Mouse (Mus musculus) c-Kit-positive CD71-negative TER-119-negative erythroid progenitor cells, embryonic 14.5 days (primary cell): ENCODE results near the gene Clcn1.

Experiments used
- DNase-seq: peaks from one replicate; pipeline ENCODE4 v3.0.0-alpha.2; 2013; ENCODE audit warnings: low read depth

The Clcn1 gene

DNA sequence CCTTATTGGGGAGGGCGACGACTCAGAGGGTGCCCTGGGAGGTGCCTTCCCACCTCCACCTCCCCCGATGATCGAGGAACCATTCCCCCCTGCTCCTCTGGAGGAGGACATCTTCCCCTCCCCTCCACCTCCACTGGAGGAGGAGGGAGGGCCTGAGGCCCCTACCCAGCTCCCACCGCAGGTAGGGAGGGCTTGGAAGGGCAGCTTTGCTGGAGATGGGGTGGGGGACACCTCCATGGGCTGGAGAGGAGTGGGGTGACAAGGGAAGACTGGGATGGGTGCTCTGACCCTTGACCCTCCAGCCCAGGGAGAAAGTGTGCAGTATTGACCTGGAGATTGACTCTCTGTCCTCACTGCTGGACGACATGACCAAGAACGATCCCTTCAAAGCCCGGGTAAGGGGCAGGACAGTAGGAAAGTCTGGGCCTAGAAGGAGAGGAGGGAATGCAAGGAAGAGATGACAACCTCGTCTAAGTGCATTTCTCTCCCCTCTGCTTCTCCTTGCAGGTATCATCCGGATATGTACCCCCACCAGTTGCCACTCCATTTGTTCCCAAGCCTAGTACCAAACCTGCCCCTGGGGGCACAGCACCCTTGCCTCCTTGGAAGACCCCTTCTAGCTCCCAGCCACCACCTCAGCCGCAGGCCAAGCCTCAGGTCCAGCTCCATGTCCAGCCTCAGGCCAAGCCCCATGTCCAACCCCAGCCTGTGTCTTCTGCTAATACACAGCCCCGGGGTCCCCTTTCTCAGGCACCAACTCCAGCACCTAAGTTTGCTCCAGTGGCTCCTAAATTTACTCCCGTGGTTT is 64.7 kb downstream of the Clcn1 start:
- no peak for DNase-seq

DNA sequence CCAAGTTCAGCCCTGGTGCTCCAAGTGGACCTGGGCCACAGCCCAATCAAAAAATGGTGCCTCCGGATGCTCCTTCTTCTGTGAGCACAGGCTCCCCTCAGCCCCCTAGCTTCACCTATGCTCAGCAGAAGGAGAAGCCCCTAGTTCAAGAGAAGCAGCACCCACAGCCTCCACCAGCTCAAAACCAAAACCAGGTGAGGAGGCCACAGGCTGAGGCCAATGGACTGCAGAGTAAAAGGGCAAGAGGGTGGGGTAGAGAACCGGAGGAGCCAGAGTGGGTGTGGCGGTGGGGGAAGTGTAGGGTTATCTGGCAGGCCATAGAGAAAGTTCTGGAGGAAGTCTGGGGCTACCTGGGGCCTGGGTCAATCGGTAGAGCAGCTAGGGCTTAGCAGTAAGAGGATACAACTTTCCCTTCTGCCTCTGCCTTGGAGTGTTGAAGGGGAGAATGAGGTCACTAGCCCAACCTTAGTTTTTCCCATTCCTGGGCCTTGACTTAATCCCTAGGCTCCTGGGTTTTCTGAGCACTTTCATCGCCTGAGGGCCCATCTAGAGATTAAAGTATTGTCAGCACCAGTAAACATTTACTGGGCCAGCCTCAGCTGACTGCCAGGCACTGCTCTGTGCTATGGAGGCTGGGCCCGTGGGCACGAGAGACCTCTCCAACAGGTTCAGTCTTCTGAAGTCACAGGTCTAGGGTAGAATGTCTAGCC is 65.4 kb downstream of the Clcn1 start:
- no peak for DNase-seq

DNA sequence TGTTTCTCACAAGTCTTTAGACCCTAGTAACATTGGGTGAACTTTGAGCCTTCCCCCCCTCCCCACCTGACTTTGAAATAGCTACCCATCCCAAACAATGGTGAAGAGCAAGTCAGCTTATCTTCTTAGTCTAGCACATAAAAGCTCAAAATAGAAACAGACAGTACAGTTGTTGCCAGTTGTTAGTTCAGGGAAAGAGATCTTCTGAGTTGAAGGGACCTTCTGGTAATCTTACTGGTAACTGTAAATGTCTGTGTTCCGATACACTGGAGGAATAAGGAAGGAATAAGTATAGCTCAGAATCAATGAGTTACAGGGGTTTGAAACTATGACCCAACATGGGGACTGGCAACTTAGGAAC is 66.0 kb downstream of the Clcn1 start:
- DNase-seq, result no peak

DNA sequence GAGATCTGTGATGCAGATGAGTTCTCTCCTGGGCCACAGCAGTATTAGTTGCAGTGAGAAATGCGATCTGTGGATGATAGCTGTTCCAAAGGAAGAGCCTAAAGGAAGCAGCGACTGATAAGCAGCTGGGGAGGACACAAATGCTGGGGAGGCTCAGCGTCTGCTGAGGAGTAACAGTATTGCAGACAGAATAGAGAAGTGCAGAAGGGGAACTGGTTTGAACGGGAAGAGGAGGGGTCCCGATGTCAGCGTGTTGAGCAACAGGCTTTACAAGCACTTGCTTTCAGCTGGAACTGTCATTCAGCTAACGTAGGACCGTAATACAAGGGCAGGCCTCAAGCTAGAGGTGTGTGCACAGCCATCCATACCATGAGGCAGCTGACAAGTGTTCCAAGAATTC is 66.7 kb downstream of the Clcn1 start:
- peak; percentile 64 for DNase-seq

DNA sequence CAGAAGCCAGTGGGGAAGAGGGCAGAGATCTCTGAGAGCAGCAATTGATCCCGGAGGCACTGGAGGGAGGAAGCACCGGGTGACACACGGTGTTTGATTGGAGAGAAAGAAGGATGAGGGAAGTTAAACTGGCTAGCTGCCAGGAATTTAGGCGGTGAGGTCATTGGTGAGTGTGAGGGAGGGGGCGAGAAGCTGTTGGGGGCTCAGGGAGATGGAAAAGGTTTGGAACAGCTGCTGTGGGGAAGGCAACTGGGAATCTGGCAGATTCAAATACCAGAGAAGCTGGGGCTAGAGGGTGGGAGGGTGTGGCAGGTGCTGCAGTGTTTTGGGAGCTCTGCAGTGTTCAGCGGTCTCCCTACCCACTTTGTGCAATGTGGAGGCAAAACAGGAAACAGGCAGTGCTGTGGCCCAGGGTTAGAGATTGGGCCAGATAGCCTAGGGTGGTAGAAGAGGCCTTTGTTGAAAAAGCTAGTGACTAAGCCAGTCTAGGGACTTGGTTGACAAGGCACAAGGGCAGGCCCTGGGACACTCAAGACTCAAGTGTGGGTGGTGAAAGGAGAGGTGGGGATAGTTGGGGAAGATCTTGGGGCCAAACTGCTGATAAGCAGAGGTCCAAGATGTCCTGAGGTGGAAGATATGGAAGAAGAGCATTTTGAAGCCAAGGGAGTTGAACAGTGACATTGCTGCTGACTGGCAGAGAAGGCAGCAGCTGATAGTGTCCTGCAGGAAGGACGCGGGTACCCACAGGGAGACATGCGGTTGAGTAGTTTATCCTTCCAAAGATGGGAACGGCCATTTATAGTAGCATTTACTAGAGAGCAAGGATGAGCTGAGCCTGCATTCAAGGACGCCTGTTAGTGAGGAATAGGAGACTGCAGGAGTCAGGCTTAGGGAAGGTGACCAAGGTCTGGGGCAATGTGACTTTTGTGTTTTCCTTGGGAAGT is 67.9 kb downstream of the Clcn1 start:
- DNase-seq, result no peak

DNA sequence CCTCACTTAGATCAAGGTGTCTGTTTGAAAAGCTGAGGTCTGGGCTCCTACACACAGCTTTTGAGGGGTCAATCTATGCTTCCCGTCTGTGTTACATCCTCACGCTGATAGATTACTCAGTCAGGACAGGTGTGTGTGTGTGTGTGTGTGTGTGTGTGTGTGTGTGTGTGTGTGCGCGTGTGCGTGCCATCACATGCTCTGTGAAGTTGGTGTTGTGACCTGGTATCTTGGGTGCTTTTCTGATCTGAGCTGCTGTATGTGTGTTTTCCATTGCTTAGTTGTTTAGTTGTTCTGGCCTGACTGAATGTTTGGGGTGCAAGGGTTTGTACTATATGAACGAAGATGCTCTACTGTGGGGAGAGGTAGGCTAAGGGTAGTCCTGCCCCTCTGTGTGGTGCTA is 68.9 kb downstream of the Clcn1 start:
- DNase-seq, result no peak

DNA sequence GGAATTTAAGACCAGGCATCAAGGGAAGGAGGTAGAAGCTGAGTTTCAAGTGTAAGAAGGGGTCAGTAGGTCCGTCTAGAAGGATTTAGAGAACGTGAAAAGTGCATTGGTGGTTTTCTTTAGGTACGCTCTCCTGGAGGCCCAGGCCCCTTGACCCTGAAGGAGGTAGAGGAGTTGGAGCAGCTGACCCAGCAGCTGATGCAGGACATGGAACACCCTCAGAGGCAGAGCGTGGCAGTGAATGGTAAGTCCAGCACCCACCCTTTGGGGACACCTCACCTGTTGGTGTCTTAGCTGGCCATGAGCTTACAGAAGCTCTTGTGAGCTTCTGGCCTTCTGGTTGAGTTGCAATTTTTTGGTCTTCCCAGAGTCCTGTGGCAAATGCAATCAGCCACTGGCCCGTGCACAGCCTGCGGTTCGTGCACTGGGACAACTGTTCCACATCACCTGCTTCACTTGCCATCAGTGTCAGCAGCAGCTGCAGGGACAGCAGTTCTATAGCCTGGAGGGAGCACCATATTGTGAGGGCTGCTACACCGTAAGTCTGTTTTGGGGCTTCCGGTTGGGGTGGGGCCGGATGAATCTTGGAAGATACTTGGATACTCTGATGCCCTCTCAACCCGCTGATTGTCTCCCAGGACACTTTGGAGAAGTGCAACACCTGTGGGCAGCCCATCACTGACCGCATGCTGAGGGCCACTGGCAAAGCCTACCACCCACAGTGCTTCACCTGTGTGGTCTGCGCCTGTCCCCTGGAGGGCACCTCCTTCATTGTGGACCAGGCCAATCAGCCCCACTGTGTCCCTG is 69.5 kb downstream of the Clcn1 start:
- no peak for DNase-seq

DNA sequence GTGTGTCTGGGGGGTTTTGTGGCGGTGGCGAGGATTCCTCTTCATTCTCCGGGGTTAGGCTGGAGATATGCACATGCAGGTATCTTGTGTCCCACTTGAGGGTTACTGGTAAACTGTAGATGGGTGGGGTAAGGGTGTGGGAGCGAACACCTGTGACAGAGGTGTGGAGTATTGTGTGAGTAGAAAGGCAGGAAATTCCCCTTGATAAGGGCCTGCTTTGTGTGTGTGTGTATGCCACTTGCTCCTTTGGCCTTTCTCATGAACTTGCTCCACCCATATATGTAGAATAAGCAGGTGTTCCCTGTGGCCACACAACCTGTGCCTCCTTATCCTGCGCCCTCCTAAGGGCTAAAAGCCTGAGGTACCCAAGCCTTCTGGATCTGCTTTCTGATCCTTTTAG is 70.4 kb downstream of the Clcn1 start:
- no peak for DNase-seq

DNA sequence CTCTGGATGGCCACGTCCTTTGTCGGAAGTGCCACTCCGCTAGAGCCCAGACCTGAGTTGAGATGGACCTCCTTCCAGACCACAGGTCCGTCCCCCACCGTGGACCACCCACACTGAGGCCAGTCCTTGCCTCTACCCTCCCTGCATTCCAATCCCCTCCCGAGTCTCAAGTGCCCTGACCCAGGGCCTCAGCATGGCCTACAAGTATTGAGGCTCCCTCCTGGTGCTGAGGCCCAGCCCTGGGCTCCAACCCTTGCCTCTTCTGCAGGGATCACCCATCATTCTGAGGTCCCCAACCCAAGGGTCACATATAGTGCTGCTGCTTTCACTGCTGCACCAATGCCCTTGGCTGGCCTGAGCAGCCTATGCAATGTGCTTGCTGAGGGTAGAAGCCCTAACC is 71.4 kb downstream of the Clcn1 start:
- DNase-seq, result no peak

DNA sequence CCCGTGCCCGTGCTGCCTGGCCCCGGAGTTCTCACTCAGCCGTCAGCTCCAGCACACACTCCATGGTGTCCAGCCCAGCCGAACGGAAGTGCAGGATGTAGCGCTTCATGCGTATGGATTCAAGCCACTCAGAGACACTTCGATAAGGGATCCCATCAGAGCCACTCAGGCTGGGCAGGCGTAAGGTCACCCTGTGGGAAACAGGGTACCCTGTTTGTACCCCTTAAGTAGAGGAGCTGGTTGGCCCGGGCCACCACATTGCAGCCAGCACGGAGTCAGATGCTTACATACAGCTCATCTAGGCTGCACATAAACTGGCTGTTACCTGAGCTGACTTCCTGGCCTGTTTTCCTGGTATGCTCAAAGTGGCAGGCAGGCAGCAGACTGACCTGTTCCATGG is 72.4 kb downstream of the Clcn1 start:
- DNase-seq, result no peak

DNA sequence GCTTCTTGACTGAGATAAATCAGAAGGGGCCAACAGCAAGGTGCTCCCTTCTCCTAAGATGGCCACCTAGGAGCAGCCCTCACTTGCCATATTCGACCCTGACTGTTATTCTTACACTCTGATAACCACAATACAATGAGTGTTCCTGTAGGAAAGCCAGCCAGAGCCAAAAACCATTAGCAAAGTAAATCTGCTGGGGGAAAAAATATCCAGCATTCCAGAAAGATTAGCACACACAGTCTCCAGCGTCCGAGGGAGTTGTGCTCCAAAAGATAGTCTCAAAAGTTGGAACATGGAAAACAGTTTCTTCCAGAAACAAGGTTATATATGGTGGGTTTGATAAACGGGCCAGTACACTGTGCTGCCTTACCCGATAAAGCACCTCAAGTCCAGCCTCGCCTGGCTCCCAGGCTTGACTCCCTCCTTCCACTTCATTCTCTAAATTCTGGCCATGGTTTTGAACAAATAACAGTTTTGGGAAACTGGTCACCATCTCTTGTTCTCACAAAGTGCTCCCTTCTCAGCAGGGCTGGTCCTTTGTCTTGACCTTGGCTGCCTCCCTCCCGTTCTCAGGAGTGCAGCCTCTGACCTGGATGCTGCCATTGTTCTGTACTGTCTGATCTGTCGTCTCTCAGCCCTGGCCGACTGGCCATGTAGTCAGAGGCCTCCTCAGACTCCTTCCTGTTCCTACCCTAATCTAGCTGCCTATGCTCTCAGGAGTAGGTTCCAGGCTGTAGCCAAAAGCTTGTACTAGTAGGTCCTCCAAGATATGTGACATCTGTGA is 73.1 kb downstream of the Clcn1 start:
- no peak for DNase-seq

DNA sequence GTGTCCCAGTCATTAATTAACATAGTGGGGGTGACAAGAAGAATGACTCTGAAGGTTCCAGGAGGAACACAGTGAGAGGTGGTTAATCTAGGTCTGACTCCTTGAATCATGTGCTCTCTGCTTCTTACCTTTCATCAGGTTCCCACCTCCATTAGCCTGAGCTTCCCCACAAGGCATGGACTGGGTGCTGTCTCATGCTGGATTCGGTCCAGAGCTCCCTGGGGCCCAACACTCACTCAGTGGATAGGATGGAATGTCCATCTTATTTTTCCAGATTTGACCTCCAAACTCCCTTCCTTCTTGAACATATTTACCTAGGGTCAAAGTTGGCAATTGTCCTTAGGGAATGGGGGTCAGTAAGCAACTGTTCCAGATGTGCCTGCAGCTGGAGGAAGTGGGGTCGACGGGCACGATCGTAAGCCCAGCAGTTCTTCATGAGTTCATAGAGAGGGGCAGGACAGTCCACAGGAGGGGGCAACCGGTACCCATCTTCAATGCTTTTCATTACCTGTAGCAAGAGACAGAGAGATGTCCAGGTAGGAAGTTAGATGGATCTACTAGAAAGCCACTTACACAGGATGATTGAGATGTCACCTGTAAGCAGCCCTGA is 73.9 kb downstream of the Clcn1 start:
- DNase-seq, result no peak

DNA sequence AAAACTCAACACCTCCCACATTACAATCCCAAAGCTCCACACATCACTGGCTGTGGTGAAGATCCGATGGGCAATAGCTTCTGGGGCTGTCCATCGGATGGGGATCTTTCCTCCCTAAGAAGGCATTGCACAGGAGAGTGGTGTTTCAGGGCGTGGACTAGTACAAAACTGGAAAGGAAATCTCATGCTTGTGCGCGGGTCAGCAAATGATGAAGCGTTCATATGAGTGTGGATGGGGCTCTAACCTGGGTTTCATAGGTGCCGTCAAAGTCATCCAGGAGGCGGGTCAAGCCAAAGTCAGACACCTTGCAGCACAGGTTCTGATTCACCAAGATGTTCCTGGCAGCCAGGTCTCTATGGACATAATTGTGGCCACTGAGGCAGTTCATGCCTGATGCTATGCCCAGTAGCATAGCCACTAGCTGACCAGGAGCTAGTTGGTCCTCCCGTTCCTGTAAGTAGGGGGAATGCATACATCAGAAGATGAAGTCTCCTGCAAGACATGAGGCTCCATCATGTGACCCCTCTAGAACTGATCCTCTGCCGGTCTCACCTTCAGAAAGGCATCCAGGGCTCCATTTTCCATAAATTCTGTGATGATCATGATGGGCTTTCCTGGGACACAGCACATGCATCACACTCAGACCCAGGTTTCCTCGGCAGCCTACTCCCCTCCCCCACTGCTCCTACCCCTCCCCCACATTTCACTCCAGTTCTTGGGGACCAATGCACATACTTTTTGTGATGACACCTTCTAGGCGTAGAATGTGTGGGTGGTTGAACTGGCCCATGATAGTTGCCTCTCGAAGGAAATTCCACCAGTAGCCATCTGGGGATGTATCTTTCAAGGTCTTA is 74.8 kb downstream of the Clcn1 start:
- DNase-seq, result no peak

DNA sequence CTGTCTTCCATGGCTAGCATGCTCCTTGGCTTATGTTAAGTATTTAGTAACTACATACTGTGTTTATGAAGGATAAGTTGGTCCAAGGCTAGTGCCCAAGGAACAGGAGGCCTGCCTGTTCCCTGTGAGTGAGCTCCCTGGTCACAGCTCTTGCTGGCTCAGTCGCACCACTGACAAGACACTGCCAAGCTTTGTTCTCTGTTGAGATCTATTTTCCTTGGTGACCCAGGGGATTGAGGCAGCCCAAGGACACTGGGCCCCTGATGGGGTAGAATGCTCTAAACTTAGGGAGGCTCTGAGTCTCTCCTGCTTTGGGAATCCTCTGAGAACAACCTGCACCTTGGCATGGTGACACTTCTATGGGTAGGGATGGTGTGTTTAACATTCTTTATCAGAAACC is 75.6 kb downstream of the Clcn1 start:
- DNase-seq, result no peak

DNA sequence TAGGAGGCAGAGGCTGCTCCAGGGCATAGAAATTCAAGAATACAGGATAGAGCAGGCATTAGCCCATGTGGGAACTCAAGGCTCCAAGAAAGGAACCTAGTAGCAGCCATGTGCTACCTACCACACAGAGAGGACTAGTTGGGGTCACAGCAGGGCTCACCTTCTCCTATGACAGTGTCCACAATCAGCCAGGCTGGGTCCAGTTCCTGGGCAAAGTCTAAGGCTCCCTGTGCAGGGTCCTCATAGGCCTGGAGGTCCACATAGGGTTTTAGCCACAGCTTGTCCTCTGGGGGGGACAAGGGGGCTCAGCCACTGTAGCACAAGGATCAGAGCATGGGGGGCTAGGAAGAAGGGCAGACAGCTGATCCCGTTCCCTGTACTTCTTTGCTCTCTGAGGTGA is 76.0 kb downstream of the Clcn1 start:
- no peak for DNase-seq

DNA sequence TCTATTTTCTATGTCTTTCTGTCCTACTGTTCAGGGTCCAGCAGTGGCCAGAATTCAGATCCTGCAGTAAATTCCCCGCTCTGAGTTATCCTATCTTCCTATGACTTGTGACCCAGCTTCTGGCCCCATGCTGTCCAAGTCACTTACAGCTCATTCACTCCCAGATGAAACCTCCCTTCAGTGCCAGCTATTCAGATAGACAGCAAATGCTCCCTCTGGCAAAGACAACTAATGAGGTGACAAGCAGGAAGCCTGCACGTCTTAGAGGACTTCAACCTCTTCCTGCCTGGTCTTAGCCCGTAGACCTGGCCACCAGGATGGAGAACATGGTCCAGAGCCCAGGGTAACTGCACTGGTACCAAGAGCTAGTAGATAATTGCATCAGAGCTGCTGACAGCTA is 76.5 kb downstream of the Clcn1 start:
- no peak for DNase-seq

DNA sequence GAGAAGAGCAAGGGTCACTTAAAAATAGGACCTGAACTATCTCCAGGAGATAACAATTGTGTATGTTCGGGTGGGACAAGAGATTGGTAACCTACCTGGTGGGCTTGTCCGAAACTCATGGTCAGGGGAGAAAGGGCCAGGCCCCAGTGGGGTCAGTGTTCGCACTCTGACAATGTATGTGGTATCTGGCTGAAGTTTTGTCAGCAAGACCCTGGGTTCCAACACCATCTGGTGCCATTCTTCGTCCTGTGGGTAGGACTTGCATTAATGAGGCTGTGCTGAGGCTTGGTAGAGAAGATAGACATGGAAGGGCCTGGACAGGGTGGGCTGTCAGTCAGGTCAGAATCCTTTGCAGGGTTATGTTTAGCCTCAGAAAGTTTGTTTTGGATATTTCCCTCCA is 77.6 kb downstream of the Clcn1 start:
- no peak for DNase-seq

DNA sequence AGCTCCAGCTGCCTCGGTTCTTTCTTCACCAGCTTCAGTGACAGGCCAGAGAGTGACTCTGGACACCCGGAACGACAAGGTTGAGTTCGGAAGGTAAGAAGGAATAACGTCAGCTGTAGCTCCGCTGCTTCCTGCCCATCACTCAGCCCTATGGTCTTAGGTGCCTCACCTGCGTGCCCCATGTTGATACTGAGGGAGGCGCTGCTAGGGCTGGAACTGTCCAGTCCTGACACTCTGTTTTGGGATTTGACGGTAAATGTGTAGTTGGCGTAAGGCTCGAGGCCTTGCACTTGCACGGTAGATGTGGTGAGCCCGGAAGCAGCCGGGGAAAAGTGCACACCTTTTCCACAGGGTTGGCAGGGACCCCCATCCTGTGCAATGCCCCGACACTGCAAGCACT is 78.1 kb downstream of the Clcn1 start:
- no peak for DNase-seq

DNA sequence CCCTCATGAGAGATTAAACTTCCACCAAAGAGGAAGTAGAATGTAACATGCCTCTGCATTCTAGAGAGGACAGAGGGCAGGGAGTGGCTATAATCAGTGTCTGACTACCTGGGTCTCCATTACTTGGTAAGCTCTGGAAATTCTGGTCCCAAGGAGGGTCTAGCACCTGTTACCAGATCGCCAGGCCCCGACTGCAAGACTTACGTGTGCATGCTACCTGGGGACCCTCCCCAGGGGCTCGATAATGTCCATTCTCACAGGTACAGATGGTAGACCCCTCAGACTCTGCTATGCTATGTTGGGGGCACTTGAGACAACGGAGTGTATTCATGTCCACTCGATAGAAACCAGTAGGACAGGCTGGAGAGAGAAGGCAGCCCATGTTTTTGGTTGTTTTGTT is 78.7 kb downstream of the Clcn1 start:
- no peak for DNase-seq
